Mouse (Mus musculus) ES-E14 (cell line): ENCODE results near the gene Rufy4.

Experiments used
- CHD2 ChIP-seq: IDR thresholded peaks from 2 replicates; pipeline ENCODE4 v1.6.1; 2014; ENCODE audit warnings: mild to moderate bottlenecking, low read depth, low read length, inconsistent platforms
- HCFC1 ChIP-seq: IDR thresholded peaks from 2 replicates; pipeline ENCODE4 v1.6.1; 2012; ENCODE audit warnings: low read length, inconsistent platforms, borderline replicate concordance; ENCODE audit not compliant: insufficient read depth
- ZNF384 ChIP-seq: IDR thresholded peaks from 2 replicates; pipeline ENCODE4 v1.6.1; 2012; ENCODE audit warnings: low read depth, low read length, inconsistent platforms

DNA sequence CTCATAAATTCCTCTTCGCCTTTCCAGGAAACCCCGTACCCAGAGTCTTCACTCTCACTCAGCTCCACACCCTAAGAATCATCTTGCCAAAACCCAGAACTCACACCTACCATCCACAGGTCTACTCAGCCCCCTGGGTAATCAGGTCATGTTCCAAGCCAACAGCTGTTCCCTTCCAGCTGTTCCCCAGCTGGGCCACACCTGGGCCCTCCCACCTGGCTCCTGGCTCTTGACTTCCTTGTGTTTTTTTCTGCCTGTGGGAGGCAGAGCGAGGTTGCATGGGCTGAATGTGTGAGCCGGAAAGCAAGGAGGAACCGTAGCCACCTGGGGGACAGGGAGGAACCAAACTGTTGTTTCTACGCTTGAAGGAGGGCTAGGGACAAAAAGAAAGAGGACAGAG lies 19.1 kb upstream of the Rufy4 start:
- TF ChIP-seq HCFC1 = no peak
- no peak for TF ChIP-seq CHD2
- TF ChIP-seq ZNF384 = no peak
